Mouse (Mus musculus): ENCODE measurements around the gene Trpm2. TPM values are rescaled to one million over a fixed set of nuclear protein-coding genes. Genes with fewer than 3 reads are reported as not detected.
A peak's percentile ranks its signal among the peaks of the same experiment; 100 is the strongest.

Gene Trpm2
- polyA plus RNA-seq, 1 experiment: 51.6 TPM

DNA sequence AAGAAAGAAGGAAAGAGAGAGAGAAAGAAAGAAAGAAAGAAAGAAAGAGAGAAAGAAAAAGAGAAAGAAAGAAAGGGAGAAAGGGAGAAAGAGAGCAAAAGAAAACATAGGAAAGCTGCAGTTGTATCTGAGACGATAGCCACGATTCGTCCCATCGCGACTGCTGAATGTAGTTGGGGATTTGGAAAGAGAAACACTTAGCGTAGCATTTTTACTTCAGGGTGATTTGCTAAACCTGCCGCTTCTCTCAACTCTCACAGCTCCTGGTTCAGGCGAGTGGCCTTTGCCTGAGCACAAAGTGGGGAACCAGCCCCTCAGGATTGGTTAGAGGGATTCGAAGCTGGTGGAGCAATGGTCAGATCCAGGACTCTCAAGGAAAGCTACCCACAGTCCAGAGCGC, 40.0 kb upstream of the Trpm2 start:
- no peak for DNase-seq (ENCODE audit: low read depth in 1 of 2, low spot score in 2 of 2)
- TF ChIP-seq CTCF (IDR thresholded peaks at IDR 0.05; ENCODE audit: extremely low read depth, insufficient read depth, insufficient read length, insufficient replicate concordance) (no peak), POLR2A (IDR thresholded peaks at IDR 0.05; ENCODE audit: low read depth, low read length) (no peak)
- Histone ChIP-seq H3K27me3 (ENCODE audit: control insufficient read depth, insufficient read depth, low read length) (no peaks in the 10 kb centered on the region), H3K27ac (ENCODE audit: insufficient read depth, low read length) (no peak overlapping the region), H3K4me3 (ENCODE audit: extremely low read depth, insufficient read depth, insufficient read length) (peak overlapping the region; percentile 11; the same call in 1 of the 2 replicates), H3K4me1 (ENCODE audit: control insufficient read depth, insufficient read depth, insufficient read length) (peaks cover 9% of the 10 kb centered on the region; the same call in 1 of the 2 replicates), H3K36me3 (ENCODE audit: control insufficient read depth, insufficient read depth, low read length) (no peaks in the 10 kb centered on the region)
- 11% methylated on average over 10 of the region's 10 CpGs for WGBS

DNA sequence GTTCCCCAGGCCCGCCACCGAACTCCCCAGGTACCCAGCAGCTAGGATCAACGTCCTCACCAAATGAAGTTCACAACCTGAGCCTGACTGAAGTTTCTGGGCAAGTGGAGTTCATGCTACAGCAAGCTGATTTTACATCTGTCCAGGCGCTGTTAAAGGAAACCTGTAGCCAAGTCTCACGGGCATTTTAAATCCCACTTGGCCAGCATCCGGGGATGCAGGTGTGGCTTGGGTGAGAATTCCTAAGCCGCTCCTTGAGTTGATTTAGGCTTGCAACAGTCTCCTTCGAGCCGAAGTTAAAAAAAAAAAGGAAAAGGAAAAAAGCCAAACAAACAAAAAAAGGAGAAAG, 39.6 kb upstream of the Trpm2 start, which contains the start of gene Pfkl:
Pfkl (minus strand) TSS at position 139 of the 349 bp plus-strand sequence.
- H3K36me3 ChIP-seq (ENCODE audit: control insufficient read depth, insufficient read depth, low read length): no peaks in the 10 kb centered on the region
- under 1% methylated on average over 9 of the region's 9 CpGs for WGBS
- peak within 1 kb of the TSS; percentile 89 for H3K4me3 ChIP-seq (ENCODE audit: extremely low read depth, insufficient read depth, insufficient read length)
- H3K27me3 ChIP-seq (ENCODE audit: control insufficient read depth, insufficient read depth, low read length): no peaks in the 10 kb centered on the region
- TF ChIP-seq CTCF (IDR thresholded peaks at IDR 0.05; ENCODE audit: extremely low read depth, insufficient read depth, insufficient read length, insufficient replicate concordance) (no peak), POLR2A (IDR thresholded peaks at IDR 0.05; ENCODE audit: low read depth, low read length) (no peak)
- H3K27ac ChIP-seq (ENCODE audit: insufficient read depth, low read length): peak within 1 kb of the TSS; percentile 98
- no peak for DNase-seq (ENCODE audit: low read depth in 1 of 2, low spot score in 2 of 2)
- H3K4me1 ChIP-seq (ENCODE audit: control insufficient read depth, insufficient read depth, insufficient read length): peaks cover 9% of the 10 kb centered on the region; the same call in 1 of the 2 replicates

DNA sequence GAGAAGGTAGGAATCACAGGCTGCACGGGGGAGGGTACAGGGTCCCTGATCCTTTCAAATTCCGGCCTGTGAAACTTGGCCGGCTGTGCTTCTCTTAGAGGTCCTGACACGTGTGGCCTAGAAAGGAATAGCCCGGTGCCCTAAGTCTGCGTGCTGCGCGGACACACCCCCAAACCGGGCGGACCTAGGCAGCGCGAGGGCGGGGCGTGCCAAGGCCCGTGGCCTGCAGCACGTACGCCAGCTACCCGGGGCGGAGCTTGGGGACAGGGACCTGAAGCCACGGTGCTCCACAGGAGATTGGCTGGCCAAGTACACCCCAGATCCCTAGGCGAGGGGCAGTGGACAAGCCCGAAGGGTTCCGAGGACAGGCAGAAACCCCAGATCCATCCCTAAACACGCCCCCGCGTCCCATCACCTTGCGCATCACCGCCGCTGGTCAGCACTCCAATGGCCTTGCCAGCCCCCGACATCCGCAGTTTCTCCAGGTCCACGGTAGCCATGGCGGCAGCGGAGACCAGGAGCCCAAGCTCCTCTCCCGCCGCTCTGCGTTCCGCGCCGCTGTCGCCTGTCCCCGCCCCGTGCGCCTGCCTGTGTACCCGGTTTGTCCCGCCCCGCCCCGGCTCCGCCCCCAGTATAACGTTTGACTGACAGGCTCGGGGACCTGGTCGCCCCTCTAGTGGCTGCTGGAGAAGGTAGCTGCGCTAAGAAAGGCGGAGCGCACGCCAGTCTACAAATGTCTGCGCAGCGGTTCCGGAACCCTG, 39.0 kb upstream of the Trpm2 start:
- no peaks in the 10 kb centered on the region for H3K36me3 ChIP-seq (ENCODE audit: control insufficient read depth, insufficient read depth, low read length)
- DNase-seq (ENCODE audit: low read depth in 1 of 2, low spot score in 2 of 2): peak; percentile 88 to 96
- peak overlapping the region; percentile 98 for H3K27ac ChIP-seq (ENCODE audit: insufficient read depth, low read length)
- peaks cover 9% of the 10 kb centered on the region; the same call in 1 of the 2 replicates for H3K4me1 ChIP-seq (ENCODE audit: control insufficient read depth, insufficient read depth, insufficient read length)
- TF ChIP-seq POLR2A (IDR thresholded peaks at IDR 0.05; ENCODE audit: low read depth, low read length) (peak; percentile 48), CTCF (IDR thresholded peaks at IDR 0.05; ENCODE audit: extremely low read depth, insufficient read depth, insufficient read length, insufficient replicate concordance) (peak; percentile 65; the same call in 1 of the 2 replicates)
- H3K4me3 ChIP-seq (ENCODE audit: extremely low read depth, insufficient read depth, insufficient read length): peak overlapping the region; percentile 89
- no peaks in the 10 kb centered on the region for H3K27me3 ChIP-seq (ENCODE audit: control insufficient read depth, insufficient read depth, low read length)
- under 1% methylated on average over 56 of the region's 59 CpGs for WGBS

DNA sequence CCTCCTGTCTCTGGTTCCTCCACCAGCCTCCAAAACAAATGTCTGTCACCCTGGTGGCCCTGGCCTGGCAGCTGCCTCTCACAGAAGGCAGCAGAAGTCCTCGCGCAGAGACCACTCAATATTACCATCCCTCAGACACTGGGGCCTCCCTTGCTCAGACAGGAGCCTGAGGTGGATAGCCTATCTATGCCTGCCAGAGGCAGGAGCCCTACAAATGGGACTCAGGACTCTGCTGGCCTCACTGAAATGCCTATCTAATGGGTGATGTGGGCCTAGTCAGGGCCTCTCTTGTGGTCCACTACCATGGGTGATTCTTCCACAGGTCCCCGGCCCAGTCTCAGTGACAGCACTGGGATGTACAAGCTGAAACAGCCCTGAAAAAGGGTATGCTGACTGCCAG, 37.8 kb upstream of the Trpm2 start:
- 74% methylated on average over 3 of the region's 3 CpGs for WGBS
- DNase-seq (ENCODE audit: low read depth in 1 of 2, low spot score in 2 of 2): no peak
- peaks cover 9% of the 10 kb centered on the region; the same call in 1 of the 2 replicates for H3K4me1 ChIP-seq (ENCODE audit: control insufficient read depth, insufficient read depth, insufficient read length)
- H3K27ac ChIP-seq (ENCODE audit: insufficient read depth, low read length): no peak overlapping the region
- no peak for TF ChIP-seq CTCF (IDR thresholded peaks at IDR 0.05; ENCODE audit: extremely low read depth, insufficient read depth, insufficient read length, insufficient replicate concordance)
- TF ChIP-seq POLR2A (IDR thresholded peaks at IDR 0.05; ENCODE audit: low read depth, low read length): no peak
- no peak overlapping the region for H3K4me3 ChIP-seq (ENCODE audit: extremely low read depth, insufficient read depth, insufficient read length)
- H3K36me3 ChIP-seq (ENCODE audit: control insufficient read depth, insufficient read depth, low read length): no peaks in the 10 kb centered on the region
- no peaks in the 10 kb centered on the region for H3K27me3 ChIP-seq (ENCODE audit: control insufficient read depth, insufficient read depth, low read length)

DNA sequence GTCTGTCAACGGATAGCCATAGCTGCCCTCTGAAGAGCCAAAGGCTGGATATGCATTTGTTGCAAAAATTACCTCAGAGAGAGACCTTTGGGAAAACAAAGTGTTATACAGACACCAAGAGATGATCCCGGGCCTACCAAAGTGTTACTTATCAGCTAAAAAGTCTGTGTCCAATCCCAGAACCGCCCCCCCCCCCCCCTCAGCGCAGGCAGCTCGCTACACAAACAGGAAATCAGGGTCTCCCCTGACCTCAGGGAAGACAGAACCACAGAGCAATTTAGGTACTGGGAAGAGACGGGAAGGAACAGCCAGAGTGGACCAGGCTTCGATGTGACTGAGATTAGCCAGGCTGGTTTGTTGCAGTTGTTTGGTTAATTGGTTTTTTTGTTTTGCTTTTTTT, 36.8 kb upstream of the Trpm2 start:
- no peak for DNase-seq (ENCODE audit: low read depth in 1 of 2, low spot score in 2 of 2)
- Histone ChIP-seq H3K27me3 (ENCODE audit: control insufficient read depth, insufficient read depth, low read length) (no peaks in the 10 kb centered on the region), H3K4me3 (ENCODE audit: extremely low read depth, insufficient read depth, insufficient read length) (no peak overlapping the region), H3K36me3 (ENCODE audit: control insufficient read depth, insufficient read depth, low read length) (peaks cover 2% of the 10 kb centered on the region; the same call in 1 of the 2 replicates), H3K4me1 (ENCODE audit: control insufficient read depth, insufficient read depth, insufficient read length) (peaks cover 9% of the 10 kb centered on the region; the same call in 1 of the 2 replicates), H3K27ac (ENCODE audit: insufficient read depth, low read length) (no peak overlapping the region)
- TF ChIP-seq CTCF (IDR thresholded peaks at IDR 0.05; ENCODE audit: extremely low read depth, insufficient read depth, insufficient read length, insufficient replicate concordance) (no peak), POLR2A (IDR thresholded peaks at IDR 0.05; ENCODE audit: low read depth, low read length) (no peak)
- 47% methylated on average over 7 of the region's 7 CpGs for WGBS

DNA sequence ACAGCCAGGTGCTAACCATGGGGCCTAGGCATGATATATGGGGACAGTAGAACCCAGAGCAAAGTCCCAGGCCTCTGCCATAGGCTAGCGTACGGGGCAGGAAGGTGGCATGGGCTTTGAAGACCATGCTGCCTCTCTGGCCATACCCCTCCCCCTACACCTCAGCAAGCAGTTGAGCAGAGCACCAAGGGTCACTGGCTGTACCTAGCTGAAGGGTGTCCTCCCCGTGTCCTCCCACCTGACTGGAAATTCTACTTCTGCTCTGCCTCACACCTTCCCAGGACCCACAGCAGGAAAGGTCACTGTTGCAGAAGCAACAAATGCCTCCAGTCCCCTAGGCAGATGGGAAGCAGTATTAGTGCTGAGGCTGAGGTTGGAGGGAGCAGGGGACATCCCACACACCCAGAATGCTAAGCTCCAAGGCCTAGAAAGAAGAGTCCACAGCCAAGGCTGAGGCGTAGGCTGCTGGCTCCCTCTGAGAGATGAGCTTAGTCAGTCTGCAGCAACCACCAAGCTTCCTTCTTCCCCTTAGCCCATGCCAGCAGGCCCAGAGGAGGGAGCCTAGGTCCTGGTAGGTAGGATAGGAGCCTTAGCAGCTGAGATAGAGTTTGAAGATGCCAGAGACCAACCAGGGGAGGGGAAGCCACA, 35.6 kb upstream of the Trpm2 start:
- no peak overlapping the region for H3K4me3 ChIP-seq (ENCODE audit: extremely low read depth, insufficient read depth, insufficient read length)
- no peak for DNase-seq (ENCODE audit: low read depth in 1 of 2, low spot score in 2 of 2)
- TF ChIP-seq CTCF (IDR thresholded peaks at IDR 0.05; ENCODE audit: extremely low read depth, insufficient read depth, insufficient read length, insufficient replicate concordance): no peak
- no peak for TF ChIP-seq POLR2A (IDR thresholded peaks at IDR 0.05; ENCODE audit: low read depth, low read length)
- no peak overlapping the region for H3K27ac ChIP-seq (ENCODE audit: insufficient read depth, low read length)
- peaks cover 9% of the 10 kb centered on the region; the same call in 1 of the 2 replicates for H3K4me1 ChIP-seq (ENCODE audit: control insufficient read depth, insufficient read depth, insufficient read length)
- H3K27me3 ChIP-seq (ENCODE audit: control insufficient read depth, insufficient read depth, low read length): no peaks in the 10 kb centered on the region
- WGBS: 84% methylated on average over 4 of the region's 4 CpGs
- peaks cover 6% of the 10 kb centered on the region for H3K36me3 ChIP-seq (ENCODE audit: control insufficient read depth, insufficient read depth, low read length)

All from spleen, adult 2 months (tissue).